Mouse (Mus musculus) CH12.LX (cell line): ENCODE data around the gene Ercc8. TPM values are rescaled to one million over a fixed set of nuclear protein-coding genes. Genes with fewer than 3 reads are reported as not detected.
A peak's percentile ranks its signal among the peaks of the same experiment; 100 is the strongest.

Source experiments
- DNase-seq: peaks from one replicate; pipeline ENCODE4 v3.0.0-alpha.2; 2013; ENCODE audit errors: extremely low read depth
- H3K27ac ChIP-seq: 2 replicates; pipeline ENCODE4 v1.5.1; 2012; ENCODE audit warnings: low read depth, mild to moderate bottlenecking, control low read depth, moderate library complexity; ENCODE audit not compliant: insufficient read depth
- H3K27me3 ChIP-seq: replicated peaks from 2 replicates; pipeline ENCODE3; 2012; ENCODE audit warnings: inconsistent platforms
- H3K36me3 ChIP-seq, 2 experiments: replicated peaks in 1 of 2; 2 replicates each; pipeline versions ENCODE3 to v1.6.1; 2012; ENCODE audit warnings: inconsistent platforms in 1 of 2, low read length in 1 of 2, mild to moderate bottlenecking in 1 of 2, mixed read lengths in 1 of 2, moderate library complexity in 1 of 2; ENCODE audit not compliant: control insufficient read depth in 1 of 2, insufficient read depth in 1 of 2
- H3K4me1 ChIP-seq, 2 experiments: 2 replicates each; pipeline ENCODE4 v1.6.1; 2012; ENCODE audit warnings: inconsistent platforms in 1 of 2, moderate library complexity in 1 of 2; ENCODE audit not compliant: insufficient read depth in 2 of 2, control insufficient read depth in 1 of 2
- H3K4me2 ChIP-seq: 2 replicates; pipeline ENCODE4 v1.6.1; 2012; ENCODE audit warnings: low read depth, mild to moderate bottlenecking, control low read depth; ENCODE audit not compliant: poor library complexity, insufficient read depth, severe bottlenecking
- H3K4me3 ChIP-seq, 3 experiments: fragments of 150-350 bp in 1 of 3; sonication (generic) in 1 of 3; replicated peaks in 1 of 3; 2 replicates each; pipeline versions ENCODE3 to v1.5.1; 2011 to 2012; ENCODE audit warnings: low read depth in 2 of 3, low read length in 2 of 3, mild to moderate bottlenecking in 2 of 3, moderate library complexity in 2 of 3, control low read depth in 1 of 3, improper control_type of control experiment in 1 of 3, inconsistent platforms in 1 of 3, mixed read lengths in 1 of 3; ENCODE audit not compliant: poor library complexity in 1 of 3
- H3K79me2 ChIP-seq: replicated peaks from 2 replicates; pipeline ENCODE4 v1.6.1; 2012; ENCODE audit warnings: mild to moderate bottlenecking, moderate library complexity; ENCODE audit not compliant: control insufficient read depth, poor library complexity, insufficient read depth, severe bottlenecking; ENCODE audit errors: extremely low read depth
- H3K9ac ChIP-seq: 2 replicates; pipeline ENCODE4 v1.6.1; 2012; ENCODE audit warnings: low read depth, mild to moderate bottlenecking, control low read depth, moderate library complexity; ENCODE audit not compliant: insufficient read depth
- H3K9me3 ChIP-seq: replicated peaks from 2 replicates; pipeline ENCODE3; 2012; ENCODE audit warnings: low read length, inconsistent platforms, mixed read lengths
- BHLHE40 ChIP-seq: IDR thresholded peaks from 2 replicates; pipeline ENCODE4 v1.6.1; 2011; ENCODE audit warnings: mild to moderate bottlenecking, low read depth, low read length, improper control_type of control experiment
- CHD1 ChIP-seq: IDR thresholded peaks from 2 replicates; pipeline ENCODE4 v1.6.1; 2012; ENCODE audit warnings: low read depth, low read length, improper control_type of control experiment, inconsistent platforms
- CHD2 ChIP-seq: IDR thresholded peaks from 2 replicates; pipeline ENCODE4 v1.6.1; 2011; ENCODE audit warnings: low read length, improper control_type of control experiment
- CTCF ChIP-seq, 2 experiments: IDR thresholded peaks in 1 of 2; conservative IDR thresholded peaks in 1 of 2; 2 replicates each; pipeline ENCODE4 v1.5.1; 2011 to 2012; ENCODE audit warnings: low read depth in 2 of 2, low read length in 2 of 2, improper control_type of control experiment in 1 of 2, inconsistent platforms in 1 of 2, mild to moderate bottlenecking in 1 of 2, moderate library complexity in 1 of 2
- E2F4 ChIP-seq: IDR thresholded peaks from 2 replicates; pipeline ENCODE4 v1.6.1; 2011; ENCODE audit warnings: low read depth, low read length, improper control_type of control experiment; ENCODE audit not compliant: insufficient replicate concordance
- ELF1 ChIP-seq: IDR thresholded peaks from 2 replicates; pipeline ENCODE4 v1.6.1; 2014; ENCODE audit warnings: low read depth, mild to moderate bottlenecking, inconsistent platforms, low read length, improper control_type of control experiment
- EP300 ChIP-seq: IDR thresholded peaks from 2 replicates; pipeline ENCODE4 v1.6.1; 2011; ENCODE audit warnings: low read length, improper control_type of control experiment
- ETS1 ChIP-seq: conservative IDR thresholded peaks from 2 replicates; pipeline ENCODE4 v1.6.1; 2012; ENCODE audit warnings: low read depth, mild to moderate bottlenecking, inconsistent platforms, low read length, improper control_type of control experiment, moderate library complexity
- HCFC1 ChIP-seq: IDR thresholded peaks from 2 replicates; pipeline ENCODE4 v1.6.1; 2012; ENCODE audit warnings: low read depth, mild to moderate bottlenecking, inconsistent platforms, low read length, improper control_type of control experiment
- IRF4 ChIP-seq: IDR thresholded peaks from 2 replicates; pipeline ENCODE4 v1.6.1; 2014; ENCODE audit warnings: low read depth, mild to moderate bottlenecking, inconsistent platforms, low read length, improper control_type of control experiment
- JUN ChIP-seq: IDR thresholded peaks from 2 replicates; pipeline ENCODE4 v1.6.1; 2011; ENCODE audit warnings: low read depth, mild to moderate bottlenecking, low read length, improper control_type of control experiment, moderate library complexity; ENCODE audit not compliant: insufficient read depth
- JUND ChIP-seq: conservative IDR thresholded peaks from 2 replicates; pipeline ENCODE4 v1.6.1; 2011; ENCODE audit warnings: low read depth, low read length, improper control_type of control experiment
- MAFK ChIP-seq: IDR thresholded peaks from 2 replicates; pipeline ENCODE4 v1.6.1; 2011; ENCODE audit warnings: low read length, improper control_type of control experiment; ENCODE audit not compliant: insufficient replicate concordance
- MAX ChIP-seq: IDR thresholded peaks from 2 replicates; pipeline ENCODE4 v1.6.1; 2011; ENCODE audit warnings: low read length, improper control_type of control experiment
- MEF2A ChIP-seq: IDR thresholded peaks from 2 replicates; pipeline ENCODE4 v1.6.1; 2014; ENCODE audit warnings: low read depth, mild to moderate bottlenecking, inconsistent platforms, low read length, improper control_type of control experiment, borderline replicate concordance
- MXI1 ChIP-seq: IDR thresholded peaks from 2 replicates; pipeline ENCODE4 v1.6.1; 2011; ENCODE audit warnings: mild to moderate bottlenecking, low read depth, low read length, improper control_type of control experiment
- MYC ChIP-seq: IDR thresholded peaks from 2 replicates; pipeline ENCODE4 v1.6.1; 2011; ENCODE audit warnings: low read depth, mild to moderate bottlenecking, improper control_type of control experiment, low read length
- NELFE ChIP-seq: IDR thresholded peaks from 2 replicates; pipeline ENCODE4 v1.6.1; 2011; ENCODE audit warnings: low read depth, low read length, improper control_type of control experiment
- PAX5 ChIP-seq: IDR thresholded peaks from 2 replicates; pipeline ENCODE4 v1.6.1; 2012; ENCODE audit warnings: low read length, inconsistent platforms, mixed read lengths
- POLR2A ChIP-seq: IDR thresholded peaks from 2 replicates; pipeline ENCODE4 v1.6.1; 2011; ENCODE audit warnings: low read depth, mild to moderate bottlenecking, improper control_type of control experiment, low read length
- RCOR1 ChIP-seq: conservative IDR thresholded peaks from 2 replicates; pipeline ENCODE4 v1.6.1; 2012; ENCODE audit warnings: low read depth, mild to moderate bottlenecking, inconsistent platforms, low read length, improper control_type of control experiment
- SIN3A ChIP-seq: IDR thresholded peaks from 2 replicates; pipeline ENCODE4 v1.6.1; 2012; ENCODE audit warnings: low read length, improper control_type of control experiment, inconsistent platforms
- SMC3 ChIP-seq: IDR thresholded peaks from 2 replicates; pipeline ENCODE4 v1.6.1; 2011; ENCODE audit warnings: low read depth, low read length, improper control_type of control experiment
- TBP ChIP-seq: conservative IDR thresholded peaks from 2 replicates; pipeline ENCODE4 v1.6.1; 2011; ENCODE audit warnings: low read depth, low read length, improper control_type of control experiment
- TCF12 ChIP-seq: IDR thresholded peaks from 2 replicates; pipeline ENCODE4 v1.6.1; 2014; ENCODE audit warnings: low read depth, mild to moderate bottlenecking, inconsistent platforms, low read length, improper control_type of control experiment
- USF2 ChIP-seq: conservative IDR thresholded peaks from 2 replicates; pipeline ENCODE4 v1.6.1; 2011; ENCODE audit warnings: low read depth, low read length, improper control_type of control experiment
- ZNF384 ChIP-seq: IDR thresholded peaks from 2 replicates; pipeline ENCODE4 v1.6.1; 2012; ENCODE audit warnings: low read depth, low read length, improper control_type of control experiment, inconsistent platforms
- dilution Hi-C: fragments of 300-500 bp; cut with MboI; formaldehyde crosslinking; loops from 2 replicates; pipeline ENCODE4 v1.14.3; 2020; ENCODE audit warnings: low sequenced_read_pairs; ENCODE audit not compliant: extremely low pct_unique_long_range_greater_than_20kb, extremely low pct_ligation_motif_present
- in situ Hi-C: fragments of 300-500 bp; cut with MboI; formaldehyde crosslinking; loops from 3 replicates; pipeline ENCODE4 v1.14.3; 2019; ENCODE audit warnings: low sequenced_read_pairs, low pct_ligation_motif_present, low pct_unique_long_range_greater_than_20kb, mixed read lengths
- polyA plus RNA-seq: library from polyadenylated mRNA; unstranded; fragments of >175 nt; gene quantifications from 2 replicates; pipeline ENCODE4 v1.2.1, GENCODE M21; 2012; ENCODE audit warnings: low read depth; ENCODE audit not compliant: insufficient read length
- total RNA-seq, 2 experiments: library from RNA; depleted of rRNA; stranded (reverse); fragments of 300-350 nt in 1 of 2; fragments of >200 nt in 1 of 2; gene quantifications; 2 replicates each; pipeline ENCODE4 v1.2.3; 2012 to 2014

Gene Ercc8
- total and polyA plus RNA-seq, 3 experiments: 20.0 to 29.4 (median 20.7) TPM

- TF ChIP-seq EP300 (peak; percentile 60; the same call in 1 of the 2 replicates), USF2 (no peak; the same call in 1 of the 2 replicates), SMC3 (no peak), ELF1 (0 out of 2 replicates have a peak, but pooled peaks have one; percentile 32), MAFK (no peak), E2F4 (0 out of 2 replicates have a peak, but pooled peaks have one; percentile 60), CTCF (conservative IDR thresholded peaks at IDR 0.05 in 1 of 2, IDR thresholded peaks at IDR 0.05 in 1 of 2; ENCODE audit: low read depth in 2 of 2, low read length in 2 of 2) (no peak), ZNF384 (peak; percentile 66), MYC (0 out of 2 replicates have a peak, but pooled peaks have one; percentile 47), CHD2 (peak; percentile 40; the same call in 1 of the 2 replicates), MAX (peak; percentile 23; the same call in 1 of the 2 replicates), CHD1 (no peak), SIN3A (peak; percentile 64), JUN (peak; percentile 18; the same call in 1 of the 2 replicates), JUND (peak; percentile 66; the same call in 1 of the 2 replicates), HCFC1 (peak; percentile 42; the same call in 1 of the 2 replicates), IRF4 (peak; percentile 57), POLR2A (peak; percentile 34; the same call in 1 of the 2 replicates), PAX5 (no peak), NELFE (peak; percentile 39; the same call in 1 of the 2 replicates), MXI1 (0 out of 2 replicates have a peak, but pooled peaks have one; percentile 49), TCF12 (0 out of 2 replicates have a peak, but pooled peaks have one; percentile 32), RCOR1 (0 out of 2 replicates have a peak, but pooled peaks have one; percentile 28), MEF2A (no peak), TBP (0 out of 2 replicates have a peak, but pooled peaks have one; percentile 42), ETS1 (peak; percentile 46), BHLHE40 (peak; percentile 48; the same call in 1 of the 2 replicates)
- H3K27me3 ChIP-seq: no peaks in the 10 kb centered on the region
- no peak overlapping the region for H3K27ac ChIP-seq
- peaks cover 4% of the 10 kb centered on the region for H3K9me3 ChIP-seq
- peaks cover 2% of the 10 kb centered on the region; the same call in 1 of the 2 replicates for H3K79me2 ChIP-seq
- in situ Hi-C loops: loop anchor here (5.0 to 25.0 kb wide), 3 partner anchors 243 to 1023 kb away; no protein-coding TSS in a partner anchor
- dilution Hi-C loops: no loop called here
- H3K4me2 ChIP-seq: peak overlapping the region; percentile 44; the same call in 1 of the 2 replicates
- DNase-seq: peak; percentile 82
- H3K4me1 ChIP-seq: peaks cover 11 to 31% of the 10 kb centered on the region in 2 experiments
- H3K9ac ChIP-seq: no peak overlapping the region
- no peak overlapping the region for H3K4me3 ChIP-seq
- peaks cover 2 to 23% of the 10 kb centered on the region in 2 experiments for H3K36me3 ChIP-seq
These were observed 22.9 kb upstream of the Ercc8 start for GRCm38 (mm10) chr13:108135617-108136016.
